Mouse (Mus musculus) testis, adult 2 months (tissue): Measurements from ENCODE around the gene Rnf115.

Source experiments
- CTCF ChIP-seq: fragments of 200-500 bp; IDR thresholded peaks from 2 replicates; pipeline ENCODE4 v1.5.1; 2012; ENCODE audit warnings: low read depth, mild to moderate bottlenecking, inconsistent platforms, low read length, moderate library complexity; ENCODE audit not compliant: control insufficient read depth, insufficient read depth, insufficient replicate concordance
- POLR2A ChIP-seq: fragments of 200-500 bp; IDR thresholded peaks from 2 replicates; pipeline ENCODE4 v1.6.1; 2012; ENCODE audit warnings: low read depth, mild to moderate bottlenecking, inconsistent platforms, low read length, moderate library complexity; ENCODE audit not compliant: control insufficient read depth

DNA sequence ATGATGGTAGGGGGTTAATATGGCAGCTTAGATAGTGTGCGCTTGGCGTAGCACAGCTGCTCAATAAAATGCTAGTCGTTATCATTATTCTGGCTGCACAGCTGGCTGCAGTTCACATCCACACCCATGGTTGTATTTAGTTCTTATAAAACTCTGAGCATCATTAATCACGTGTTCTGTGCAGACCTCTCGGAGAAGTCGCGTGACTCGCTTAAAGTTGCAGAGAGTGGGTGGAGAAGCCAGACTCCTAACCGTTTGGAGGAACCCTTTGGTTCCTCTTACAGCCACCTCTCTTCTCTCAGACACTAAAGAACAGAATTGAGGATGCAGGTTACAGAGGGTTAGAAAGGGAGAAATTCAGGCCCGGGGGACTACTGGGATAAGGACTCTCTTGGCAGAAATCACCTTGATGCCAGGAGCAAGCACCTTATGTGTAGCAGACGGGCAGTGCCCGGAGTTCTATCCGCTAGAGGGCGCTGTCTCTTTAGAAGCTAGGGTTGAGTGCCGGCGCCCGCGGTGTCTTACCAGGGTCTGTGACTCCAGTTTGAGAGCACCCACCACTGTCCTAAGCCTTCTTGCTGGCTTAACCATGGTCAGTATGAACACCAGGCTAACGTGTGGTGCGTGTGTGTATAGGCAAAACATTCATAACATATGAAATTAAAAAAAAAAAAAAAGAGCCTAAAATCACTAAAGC is 85.1 kb downstream of the Rnf115 start:
- TF ChIP-seq CTCF (peak; percentile 88), POLR2A (no peak)
